Mouse (Mus musculus) midbrain, embryonic 11.5 days (tissue): ENCODE results near the gene Bmp6. TPM values are rescaled to one million over a fixed set of nuclear protein-coding genes. Genes with fewer than 3 reads are reported as not detected.

Experiments used
- ATAC-seq: fragments of 200-750 bp; cut with Nextera tagmentation; 2 replicates; pipeline ENCODE4 v1.8.0; 2017; ENCODE audit warnings: moderate TSS enrichment, moderate library complexity; ENCODE audit not compliant: low FRiP score
- DNase-seq: peaks from one replicate; pipeline ENCODE4 v3.0.0; 2015; ENCODE audit warnings: low spot score; ENCODE audit errors: missing footprints
- H3K27ac ChIP-seq: fragments of 300-500 bp; sonication (generic); 2 replicates; pipeline ENCODE4 v1.5.1; 2014; ENCODE audit warnings: low read depth, low read length
- H3K27me3 ChIP-seq: fragments of 300-500 bp; sonication (generic); 2 replicates; pipeline ENCODE4 v1.6.1; 2014; ENCODE audit warnings: mild to moderate bottlenecking, low read length, moderate library complexity, mixed read lengths; ENCODE audit not compliant: control insufficient read depth, insufficient read depth
- H3K36me3 ChIP-seq: fragments of 300-500 bp; sonication (generic); 2 replicates; pipeline ENCODE4 v1.6.1; 2014; ENCODE audit warnings: mild to moderate bottlenecking, low read length, moderate library complexity, mixed read lengths; ENCODE audit not compliant: control insufficient read depth, insufficient read depth
- H3K4me1 ChIP-seq: fragments of 300-500 bp; sonication (generic); 2 replicates; pipeline ENCODE4 v1.6.1; 2014; ENCODE audit warnings: low read length; ENCODE audit not compliant: control insufficient read depth, insufficient read depth
- H3K4me2 ChIP-seq: fragments of 300-500 bp; sonication (generic); 2 replicates; pipeline ENCODE4 v1.6.1; 2014; ENCODE audit warnings: mild to moderate bottlenecking, moderate library complexity
- H3K4me3 ChIP-seq: fragments of 300-500 bp; sonication (generic); 2 replicates; pipeline ENCODE4 v1.5.1; 2014; ENCODE audit warnings: low read depth, low read length
- H3K9ac ChIP-seq: fragments of 300-500 bp; sonication (generic); 2 replicates; pipeline ENCODE4 v1.6.1; 2014; ENCODE audit warnings: low read length
- H3K9me3 ChIP-seq: fragments of 300-500 bp; sonication (generic); 2 replicates; pipeline ENCODE4 v1.6.1; 2016; ENCODE audit warnings: low read length; ENCODE audit not compliant: control insufficient read depth
- WGBS: fragments of 180-500 bp; shearing (Covaris S2); extraction: QIAGEN DNeasy Blood & Tissue Kit; methylation state at CpG from one replicate; pipeline ENCODE4 v1.1.7; 2014; 5-methylcytosine and 5-hydroxymethylcytosine counted together
- polyA plus RNA-seq: library from polyadenylated mRNA; unstranded; fragments of >200 nt; fragmentation: Nextera tagmentation; extraction: Ambion mirVana; gene quantifications from 2 replicates; pipeline ENCODE4 v1.2.1, GENCODE M21; 2014

Bmp6 gene
- polyA plus RNA-seq, result 2.6 and 3.0 TPM in 2 replicates

DNA sequence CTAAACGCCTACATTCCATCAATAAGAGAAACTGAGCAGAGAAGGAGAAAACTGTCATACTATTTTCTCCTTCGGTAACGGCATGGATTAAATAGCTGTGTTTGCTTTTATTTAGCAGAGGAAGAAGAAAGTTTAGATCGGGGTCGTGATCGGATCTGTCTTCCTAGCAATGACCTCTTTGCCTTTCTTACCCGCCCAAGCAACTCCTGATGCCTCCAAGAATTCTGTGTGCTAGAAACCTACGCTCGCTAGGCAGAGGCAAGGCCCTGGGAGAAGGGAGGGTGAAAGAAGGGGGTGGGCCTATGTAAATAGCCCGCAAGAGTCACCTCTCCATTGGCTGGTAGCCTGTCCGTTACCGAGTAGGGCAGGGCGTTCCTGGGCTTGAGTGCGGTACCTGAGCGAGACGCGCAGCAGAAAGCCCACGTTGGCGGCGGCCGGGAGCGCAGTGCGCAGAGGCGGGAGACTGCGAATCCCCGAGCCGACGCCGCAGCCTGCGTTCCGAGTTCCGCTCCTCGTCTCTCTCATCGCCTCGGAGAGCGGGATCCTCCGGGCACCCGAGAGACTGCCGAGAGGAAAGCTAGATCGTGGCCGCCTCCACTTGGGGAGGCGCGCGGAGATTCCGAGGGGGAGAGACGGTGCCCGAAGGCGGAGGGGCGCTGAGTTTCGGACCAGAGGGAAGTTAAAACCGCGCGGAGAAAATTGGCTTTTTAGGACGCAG is at the start of gene Bmp6:
TSS of gene Bmp6 (plus strand) at position 395 of the 718 bp plus-strand sequence.
- Histone ChIP-seq H3K9me3 (no peaks in the 10 kb centered on the region), H3K36me3 (no peaks in the 10 kb centered on the region), H3K4me2 (peak within 1 kb of the TSS; percentile 72), H3K27me3 (peaks cover 41% of the 10 kb centered on the region), H3K4me1 (peaks cover 15% of the 10 kb centered on the region), H3K27ac (no peak within 1 kb of the TSS), H3K9ac (peak within 1 kb of the TSS; percentile 6; the same call in 1 of the 2 replicates), H3K4me3 (peak within 1 kb of the TSS; percentile 42)
- WGBS, result 3% methylated on average over 50 of the region's 54 CpGs
- peak; percentile 93 for ATAC-seq
- DNase-seq, result peak; percentile 96

- WGBS, result 82% methylated on average over 8 of the region's 8 CpGs
- no peaks in the 10 kb centered on the region for H3K36me3 ChIP-seq
- no peaks in the 10 kb centered on the region for H3K9me3 ChIP-seq
- no peak overlapping the region for H3K4me2 ChIP-seq
- H3K27ac ChIP-seq, result no peak overlapping the region
- no peak overlapping the region for H3K4me3 ChIP-seq
- DNase-seq (no peak), ATAC-seq (no peak)
- H3K9ac ChIP-seq, result no peak overlapping the region
- H3K4me1 ChIP-seq, result no peaks in the 10 kb centered on the region
- H3K27me3 ChIP-seq, result no peaks in the 10 kb centered on the region
Observed at GRCm38 (mm10) chr13:38296166-38296565, 48.7 kb upstream of the Bmp6 start.

- Histone ChIP-seq H3K9me3 (no peaks in the 10 kb centered on the region), H3K27me3 (no peaks in the 10 kb centered on the region), H3K4me1 (no peaks in the 10 kb centered on the region), H3K27ac (no peak overlapping the region), H3K36me3 (no peaks in the 10 kb centered on the region), H3K4me2 (no peak overlapping the region), H3K4me3 (no peak overlapping the region), H3K9ac (no peak overlapping the region)
- DNase-seq (no peak), ATAC-seq (no peak)
- 76% methylated on average over 8 of the region's 8 CpGs for WGBS
Observed at GRCm38 (mm10) chr13:38296601-38297000, 48.3 kb upstream of the Bmp6 start.

DNA sequence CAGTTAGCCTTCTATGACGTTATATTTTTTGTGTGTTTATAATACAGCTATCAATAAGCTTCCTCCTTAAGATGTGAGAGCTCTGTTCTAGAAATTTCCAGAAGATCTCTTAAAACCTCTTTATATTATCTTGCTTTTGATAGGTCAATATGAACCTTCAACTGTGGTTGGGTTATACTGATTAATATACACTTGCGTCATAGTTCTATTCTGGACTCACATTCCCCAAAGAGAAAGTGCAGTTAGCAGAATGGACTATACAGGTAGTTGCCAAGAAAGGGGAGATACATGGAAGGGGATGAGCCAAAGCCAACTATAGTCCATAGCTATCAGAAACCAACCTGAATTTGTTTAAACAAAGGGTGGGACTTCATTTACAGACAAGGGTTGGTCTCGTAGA is 33.8 kb upstream of the Bmp6 start:
- Histone ChIP-seq H3K36me3 (no peaks in the 10 kb centered on the region), H3K27me3 (no peaks in the 10 kb centered on the region), H3K4me1 (no peaks in the 10 kb centered on the region), H3K4me2 (no peak overlapping the region), H3K27ac (no peak overlapping the region), H3K9me3 (no peaks in the 10 kb centered on the region), H3K9ac (no peak overlapping the region), H3K4me3 (no peak overlapping the region)
- WGBS, result 91% methylated on average over 3 of the region's 3 CpGs
- DNase-seq, result no peak
- no peak for ATAC-seq

DNA sequence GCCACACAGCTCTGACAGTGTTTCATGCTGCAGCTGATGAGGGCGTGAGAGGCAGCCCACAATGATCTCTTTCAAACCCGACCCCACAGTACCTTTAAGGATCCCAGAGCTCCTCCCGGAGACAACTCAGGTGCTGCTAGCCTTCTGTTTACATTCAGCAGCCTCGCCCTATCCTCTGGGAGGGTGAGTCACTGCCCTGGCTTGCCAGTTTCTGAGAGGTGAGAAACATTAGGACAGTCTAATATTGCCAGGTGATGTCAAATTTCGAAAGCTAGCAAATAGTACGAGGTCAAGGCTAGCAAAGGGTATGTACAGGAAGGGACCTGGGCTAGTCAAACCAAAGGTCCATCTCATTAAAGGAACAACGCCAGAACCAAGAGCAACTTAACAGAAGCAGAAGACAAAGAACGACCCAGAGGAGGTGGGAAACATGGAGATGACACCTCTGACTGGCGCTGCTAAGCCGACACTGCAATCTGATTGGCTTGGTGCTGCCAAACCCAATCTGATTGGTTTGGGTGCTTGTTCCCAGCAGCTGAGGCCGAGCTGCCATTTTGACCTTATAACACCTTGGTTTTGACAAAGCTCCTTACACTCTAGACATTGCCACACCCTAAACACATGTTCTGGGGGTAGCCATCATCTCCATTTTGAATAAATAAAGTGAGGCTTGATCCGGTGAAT is 32.4 kb upstream of the Bmp6 start:
- Histone ChIP-seq H3K4me2 (no peak overlapping the region), H3K9ac (no peak overlapping the region), H3K27me3 (no peaks in the 10 kb centered on the region), H3K4me1 (no peaks in the 10 kb centered on the region), H3K36me3 (no peaks in the 10 kb centered on the region), H3K9me3 (no peaks in the 10 kb centered on the region), H3K4me3 (no peak overlapping the region), H3K27ac (no peak overlapping the region)
- ATAC-seq (no peak), DNase-seq (no peak)
- 83% methylated on average over 12 of the region's 12 CpGs for WGBS

DNA sequence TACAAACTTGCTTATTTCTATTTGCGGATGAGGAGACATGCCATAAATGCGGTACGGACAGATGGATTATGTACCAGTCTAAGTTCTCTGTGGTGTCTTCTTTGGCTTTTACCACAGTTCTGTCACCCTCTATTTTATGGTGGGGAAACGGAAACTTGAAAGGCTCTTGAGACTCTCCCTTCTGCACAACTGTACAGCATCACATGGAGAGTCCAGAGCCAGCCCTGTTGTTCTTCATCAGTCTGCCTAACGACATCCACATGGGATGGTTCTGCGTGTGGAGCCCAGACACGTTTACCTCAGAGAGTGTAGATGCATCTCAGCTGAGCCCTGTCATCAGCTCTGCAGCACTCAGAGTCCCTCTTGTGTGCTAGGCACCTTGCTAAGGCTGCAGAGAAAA is 30.3 kb upstream of the Bmp6 start:
- WGBS, result 87% methylated on average over 7 of the region's 7 CpGs
- no peaks in the 10 kb centered on the region for H3K36me3 ChIP-seq
- ATAC-seq, result no peak
- no peak overlapping the region for H3K27ac ChIP-seq
- no peak overlapping the region for H3K4me2 ChIP-seq
- H3K9ac ChIP-seq, result no peak overlapping the region
- H3K4me1 ChIP-seq, result no peaks in the 10 kb centered on the region
- H3K9me3 ChIP-seq, result no peaks in the 10 kb centered on the region
- DNase-seq, result no peak
- H3K27me3 ChIP-seq, result no peaks in the 10 kb centered on the region
- H3K4me3 ChIP-seq, result no peak overlapping the region

- no peaks in the 10 kb centered on the region for H3K36me3 ChIP-seq
Observed at GRCm38 (mm10) chr13:38318418-38318817, 26.5 kb upstream of the Bmp6 start.

DNA sequence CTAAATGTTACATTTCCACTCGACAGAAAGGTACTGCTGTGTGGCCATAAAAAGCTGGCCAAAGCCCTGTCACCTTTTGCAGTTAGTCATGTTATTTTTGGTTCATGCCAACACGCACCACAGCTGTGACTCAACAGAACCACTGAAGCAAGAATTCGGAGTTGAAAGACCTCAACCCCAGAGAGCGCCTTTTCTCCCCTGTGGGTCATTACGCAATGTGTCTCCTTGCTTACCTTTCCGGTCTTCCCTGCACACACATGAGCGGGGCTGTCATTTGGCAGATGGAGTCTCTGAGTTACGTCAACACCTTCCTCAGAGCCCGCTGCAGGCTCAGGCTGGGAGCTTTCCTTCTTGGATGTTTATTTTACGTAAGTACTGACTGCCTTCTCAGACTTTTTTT is 24.6 kb upstream of the Bmp6 start:
- no peaks in the 10 kb centered on the region for H3K9me3 ChIP-seq
- whole genome bisulfite sequencing, result 82% methylated on average over 10 of the region's 10 CpGs
- H3K4me2 ChIP-seq, result no peak overlapping the region
- H3K36me3 ChIP-seq, result no peaks in the 10 kb centered on the region
- no peaks in the 10 kb centered on the region for H3K4me1 ChIP-seq
- H3K27me3 ChIP-seq, result no peaks in the 10 kb centered on the region
- no peak overlapping the region for H3K4me3 ChIP-seq
- DNase-seq (no peak), ATAC-seq (no peak)
- no peak overlapping the region for H3K9ac ChIP-seq
- H3K27ac ChIP-seq, result no peak overlapping the region

More at GRCm38 (mm10) chr13:38318418-38318817, 26.5 kb upstream of the Bmp6 start:
- Histone ChIP-seq H3K9ac (no peak overlapping the region), H3K4me2 (no peak overlapping the region), H3K27me3 (no peaks in the 10 kb centered on the region), H3K27ac (no peak overlapping the region), H3K4me1 (no peaks in the 10 kb centered on the region), H3K4me3 (no peak overlapping the region), H3K9me3 (no peaks in the 10 kb centered on the region)
- DNase-seq (no peak), ATAC-seq (no peak)
- 89% methylated on average over 1 of the region's 1 CpGs for WGBS

- WGBS, result 86% methylated on average over 10 of the region's 10 CpGs
- ATAC-seq, result no peak
- Histone ChIP-seq H3K9ac (no peak overlapping the region), H3K4me1 (no peaks in the 10 kb centered on the region), H3K4me2 (no peak overlapping the region), H3K9me3 (no peaks in the 10 kb centered on the region), H3K4me3 (no peak overlapping the region), H3K27me3 (no peaks in the 10 kb centered on the region), H3K36me3 (no peaks in the 10 kb centered on the region), H3K27ac (no peak overlapping the region)
- no peak for DNase-seq
Observed at GRCm38 (mm10) chr13:38324452-38324851, 20.5 kb upstream of the Bmp6 start.
